Mouse (Mus musculus): ENCODE measurements at regions not wholly inside any gene's neighbourhood (a gene's known extent, or its start where the extent isn't known, plus 50 kb on each side); places are given as distances from the start of the nearest gene placed in this dataset.

- TF ChIP-seq CTCF (IDR thresholded peaks at IDR 0.05; ENCODE audit: control insufficient read depth, insufficient read depth, insufficient replicate concordance, low read depth, low read length): no peak
- no peak for TF ChIP-seq POLR2A (IDR thresholded peaks at IDR 0.05; ENCODE audit: control insufficient read depth, low read depth, low read length)
Measured at GRCm38 (mm10) chr14:102171775-102172174, 442.0 kb downstream of the Lmo7 start.
